Mouse (Mus musculus): ENCODE measurements around the gene Bloc1s4. TPM values are rescaled to one million over a fixed set of nuclear protein-coding genes. Genes with fewer than 3 reads are reported as not detected.

The Bloc1s4 gene
- total and polyA plus RNA-seq, 3 experiments = 20.9 to 23.3 (median 21.2) TPM

- Histone ChIP-seq H3K36me3 (replicated peaks in 1 of 2; ENCODE audit: control insufficient read depth in 1 of 2, insufficient read depth in 1 of 2, low read length in 1 of 2) (no peaks in the 10 kb centered on the region), H3K27ac (ENCODE audit: insufficient read depth, low read depth) (no peak overlapping the region), H3K9me3 (replicated peaks; ENCODE audit: low read length) (no peaks in the 10 kb centered on the region), H3K27me3 (replicated peaks) (no peaks in the 10 kb centered on the region), H3K79me2 (replicated peaks; ENCODE audit: control insufficient read depth, extremely low read depth, insufficient read depth, poor library complexity, severe bottlenecking) (no peaks in the 10 kb centered on the region), H3K4me3 (replicated peaks in 1 of 3; ENCODE audit: low read depth in 2 of 3, low read length in 2 of 3, poor library complexity in 1 of 3) (no peak overlapping the region), H3K4me2 (ENCODE audit: insufficient read depth, low read depth, poor library complexity, severe bottlenecking) (no peak overlapping the region), H3K9ac (ENCODE audit: insufficient read depth, low read depth) (no peak overlapping the region), H3K4me1 (ENCODE audit: control insufficient read depth in 1 of 2, insufficient read depth in 2 of 2) (peaks cover 13 to 37% of the 10 kb centered on the region in 2 experiments; a peak in 3 of 4 replicates)
- TF ChIP-seq POLR2A (IDR thresholded peaks at IDR 0.05; ENCODE audit: low read depth, low read length) (no peak), PAX5 (IDR thresholded peaks at IDR 0.05; ENCODE audit: low read length) (no peak)
- dilution Hi-C loops (cut with MboI; ENCODE audit: extremely low pct_ligation_motif_present, extremely low pct_unique_long_range_greater_than_20kb, low sequenced_read_pairs) (no loop called here), in situ Hi-C loops (cut with MboI; ENCODE audit: low pct_ligation_motif_present, low pct_unique_long_range_greater_than_20kb, low sequenced_read_pairs) (no loop called here)
- DNase-seq (ENCODE audit: extremely low read depth) = no peak
Observed at GRCm38 (mm10) chr5:36724274-36724673, 24.2 kb downstream of the Bloc1s4 start.

- Histone ChIP-seq H3K79me2 (replicated peaks; ENCODE audit: control insufficient read depth, extremely low read depth, insufficient read depth, poor library complexity, severe bottlenecking) (no peaks in the 10 kb centered on the region), H3K36me3 (replicated peaks in 1 of 2; ENCODE audit: control insufficient read depth in 1 of 2, insufficient read depth in 1 of 2, low read length in 1 of 2) (no peaks in the 10 kb centered on the region), H3K27me3 (replicated peaks) (no peaks in the 10 kb centered on the region), H3K9me3 (replicated peaks; ENCODE audit: low read length) (no peaks in the 10 kb centered on the region), H3K27ac (ENCODE audit: insufficient read depth, low read depth) (no peak overlapping the region), H3K4me3 (replicated peaks in 1 of 3; ENCODE audit: low read depth in 2 of 3, low read length in 2 of 3, poor library complexity in 1 of 3) (no peak overlapping the region), H3K9ac (ENCODE audit: insufficient read depth, low read depth) (no peak overlapping the region), H3K4me1 (ENCODE audit: control insufficient read depth in 1 of 2, insufficient read depth in 2 of 2) (peaks cover 13 to 37% of the 10 kb centered on the region in 2 experiments; a peak in 3 of 4 replicates), H3K4me2 (ENCODE audit: insufficient read depth, low read depth, poor library complexity, severe bottlenecking) (no peak overlapping the region)
- TF ChIP-seq MYC (IDR thresholded peaks at IDR 0.05; ENCODE audit: low read depth, low read length) (no peak), RCOR1 (conservative IDR thresholded peaks at IDR 0.05; ENCODE audit: low read depth, low read length) (no peak), E2F4 (IDR thresholded peaks at IDR 0.05; ENCODE audit: insufficient replicate concordance, low read depth, low read length) (no peak), ZKSCAN1 (IDR thresholded peaks at IDR 0.05; ENCODE audit: borderline replicate concordance, low read depth, low read length) (no peak), MAZ (IDR thresholded peaks at IDR 0.05; ENCODE audit: low read depth, low read length) (no peak), CHD1 (IDR thresholded peaks at IDR 0.05; ENCODE audit: low read depth, low read length) (no peak), NRF1 (IDR thresholded peaks at IDR 0.05; ENCODE audit: low read depth, low read length) (no peak), RAD21 (IDR thresholded peaks at IDR 0.05; ENCODE audit: low read depth, low read length) (no peak), TBP (conservative IDR thresholded peaks at IDR 0.05; ENCODE audit: low read depth, low read length) (no peak), GABPA (IDR thresholded peaks at IDR 0.05; ENCODE audit: insufficient replicate concordance, low read depth, low read length) (no peak), JUN (IDR thresholded peaks at IDR 0.05; ENCODE audit: insufficient read depth, low read depth, low read length) (no peak), EP300 (IDR thresholded peaks at IDR 0.05; ENCODE audit: low read length) (no peak), NELFE (IDR thresholded peaks at IDR 0.05; ENCODE audit: low read depth, low read length) (no peak), MAX (IDR thresholded peaks at IDR 0.05; ENCODE audit: low read length) (no peak), ZMIZ1 (IDR thresholded peaks at IDR 0.05; ENCODE audit: low read depth, low read length) (no peak)
- in situ Hi-C loops (cut with MboI; ENCODE audit: low pct_ligation_motif_present, low pct_unique_long_range_greater_than_20kb, low sequenced_read_pairs) (no loop called here), dilution Hi-C loops (cut with MboI; ENCODE audit: extremely low pct_ligation_motif_present, extremely low pct_unique_long_range_greater_than_20kb, low sequenced_read_pairs) (no loop called here)
- DNase-seq (ENCODE audit: extremely low read depth) = no peak
Observed at GRCm38 (mm10) chr5:36723356-36723755, 25.1 kb downstream of the Bloc1s4 start.
